Mouse (Mus musculus) midbrain, embryonic 16.5 days (tissue): ENCODE results near the gene Ramp3. TPM values are rescaled to one million over a fixed set of nuclear protein-coding genes. Genes with fewer than 3 reads are reported as not detected.

ENCODE experiments used
- ATAC-seq: fragments of 200-750 bp; cut with Nextera tagmentation; 2 replicates; pipeline ENCODE4 v1.8.0; 2017; ENCODE audit warnings: moderate TSS enrichment
- H3K27ac ChIP-seq: fragments of 300-500 bp; sonication (generic); 2 replicates; pipeline ENCODE4 v1.5.1; 2014; ENCODE audit warnings: mild to moderate bottlenecking, low read length, mixed read lengths
- H3K27me3 ChIP-seq: fragments of 300-500 bp; sonication (generic); 2 replicates; pipeline ENCODE4 v1.6.1; 2014; ENCODE audit warnings: low read depth, low read length, mixed read lengths; ENCODE audit not compliant: control insufficient read depth, insufficient read depth
- H3K36me3 ChIP-seq: fragments of 300-500 bp; sonication (generic); 2 replicates; pipeline ENCODE4 v1.6.1; 2014; ENCODE audit warnings: mild to moderate bottlenecking, low read length, moderate library complexity, mixed read lengths; ENCODE audit not compliant: control insufficient read depth, insufficient read depth
- H3K4me1 ChIP-seq: fragments of 300-500 bp; sonication (generic); 2 replicates; pipeline ENCODE4 v1.6.1; 2014; ENCODE audit warnings: mild to moderate bottlenecking, low read length, mixed read lengths; ENCODE audit not compliant: control insufficient read depth, insufficient read depth
- H3K4me2 ChIP-seq: fragments of 300-500 bp; sonication (generic); 2 replicates; pipeline ENCODE4 v1.6.1; 2014; ENCODE audit warnings: mild to moderate bottlenecking, low read length, mixed read lengths
- H3K4me3 ChIP-seq: fragments of 300-500 bp; sonication (generic); 2 replicates; pipeline ENCODE4 v1.5.1; 2014; ENCODE audit warnings: low read depth, mild to moderate bottlenecking, low read length, moderate library complexity, mixed read lengths
- H3K9ac ChIP-seq: fragments of 300-500 bp; sonication (generic); 2 replicates; pipeline ENCODE4 v1.6.1; 2014; ENCODE audit warnings: low read depth, low read length, mixed read lengths
- H3K9me3 ChIP-seq: fragments of 300-500 bp; sonication (generic); replicated peaks from 2 replicates; pipeline ENCODE4 v1.6.1; 2014; ENCODE audit warnings: mild to moderate bottlenecking, low read length, mixed read lengths; ENCODE audit not compliant: control insufficient read depth, poor library complexity, severe bottlenecking
- WGBS: fragments of 180-500 bp; shearing (Covaris S2); extraction: QIAGEN DNeasy Blood & Tissue Kit; methylation state at CpG from one replicate; pipeline ENCODE4 v1.1.7; 2014; 5-methylcytosine and 5-hydroxymethylcytosine counted together
- polyA plus RNA-seq: library from polyadenylated mRNA; unstranded; fragments of >200 nt; fragmentation: Nextera tagmentation; extraction: Ambion mirVana; gene quantifications from 2 replicates; pipeline ENCODE4 v1.2.1, GENCODE M21; 2015

The Ramp3 gene
- polyA plus RNA-seq, 1 experiment from 2014 or later = 12.3 TPM

DNA sequence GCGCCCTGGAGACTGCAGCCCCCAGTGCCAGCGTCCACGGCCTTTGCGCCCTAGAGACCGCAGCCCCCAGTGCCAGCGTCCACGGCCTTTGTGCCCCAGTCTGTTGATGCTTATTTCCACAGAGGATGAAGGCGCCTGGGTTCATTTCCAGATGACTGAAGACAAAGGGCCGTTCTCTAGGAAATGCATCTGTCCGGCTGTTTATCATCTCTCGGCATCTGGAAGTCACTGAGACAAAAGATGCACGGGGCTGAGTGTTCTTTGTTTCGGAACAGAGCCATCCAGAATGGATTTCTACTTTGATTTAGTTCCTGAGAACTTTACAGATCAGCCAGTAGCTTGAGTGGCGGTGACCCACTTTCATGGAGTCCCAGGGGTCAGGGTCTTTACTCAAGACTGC lies 2.9 kb downstream of the Ramp3 start:
- H3K36me3 ChIP-seq = no peaks in the 10 kb centered on the region
- WGBS = 66% methylated on average over 14 of the region's 14 CpGs
- no peak overlapping the region for H3K9ac ChIP-seq
- H3K9me3 ChIP-seq = no peaks in the 10 kb centered on the region
- peaks cover 7% of the 10 kb centered on the region; the same call in 1 of the 2 replicates for H3K4me1 ChIP-seq
- no peak for ATAC-seq
- H3K27ac ChIP-seq = no peak overlapping the region
- no peaks in the 10 kb centered on the region for H3K27me3 ChIP-seq
- H3K4me2 ChIP-seq = no peak overlapping the region
- no peak overlapping the region for H3K4me3 ChIP-seq

DNA sequence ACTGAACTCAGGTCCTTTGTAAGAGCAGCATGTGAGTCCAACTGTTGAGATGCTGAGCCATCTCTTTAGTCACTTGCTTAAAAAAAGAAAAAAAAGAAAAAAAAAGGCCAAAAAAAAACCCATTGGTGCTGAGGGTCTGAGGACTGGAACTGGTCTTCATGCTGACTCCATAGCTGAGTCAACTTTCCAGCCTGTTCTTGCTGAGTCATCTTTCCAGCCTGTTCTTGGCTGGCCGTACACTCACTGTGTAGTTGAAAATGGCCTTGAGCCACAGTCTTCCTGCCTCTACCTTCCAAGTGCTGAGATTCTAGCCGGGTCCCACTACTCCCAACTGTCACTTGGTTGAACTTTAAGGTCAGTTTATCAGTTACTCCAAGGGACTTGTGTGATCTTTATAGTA lies 8.3 kb downstream of the Ramp3 start:
- H3K36me3 ChIP-seq = no peaks in the 10 kb centered on the region
- no peaks in the 10 kb centered on the region for H3K4me1 ChIP-seq
- no peak overlapping the region for H3K4me3 ChIP-seq
- WGBS = 87% methylated on average over 2 of the region's 2 CpGs
- H3K9me3 ChIP-seq = no peaks in the 10 kb centered on the region
- no peak overlapping the region for H3K9ac ChIP-seq
- H3K27ac ChIP-seq = no peak overlapping the region
- no peak overlapping the region for H3K4me2 ChIP-seq
- H3K27me3 ChIP-seq = no peaks in the 10 kb centered on the region
- ATAC-seq = no peak

DNA sequence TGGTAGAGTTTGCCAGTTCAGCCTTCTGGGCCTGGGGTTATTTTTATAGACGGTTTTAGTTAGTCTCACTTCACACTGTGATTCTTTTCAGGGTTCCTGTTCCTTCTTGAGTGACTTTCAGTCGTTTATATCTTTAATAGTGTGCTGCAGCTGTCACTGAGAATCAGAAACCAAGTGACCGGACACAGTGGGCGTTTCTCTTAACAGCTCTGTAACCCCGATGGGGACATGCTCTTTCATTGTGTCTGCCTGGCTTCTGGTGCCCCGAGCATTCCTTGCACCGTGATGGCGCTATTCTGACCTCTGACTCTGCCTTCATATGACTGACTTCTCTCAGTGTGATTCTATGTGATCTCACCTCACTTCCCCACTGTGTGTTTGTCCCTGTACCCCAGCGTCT lies 10.7 kb downstream of the Ramp3 start:
- Histone ChIP-seq H3K36me3 (no peaks in the 10 kb centered on the region), H3K4me1 (no peaks in the 10 kb centered on the region), H3K9me3 (no peaks in the 10 kb centered on the region), H3K27ac (no peak overlapping the region), H3K4me3 (no peak overlapping the region), H3K27me3 (no peaks in the 10 kb centered on the region), H3K4me2 (no peak overlapping the region), H3K9ac (no peak overlapping the region)
- ATAC-seq = no peak
- 34% methylated on average over 9 of the region's 9 CpGs for WGBS

DNA sequence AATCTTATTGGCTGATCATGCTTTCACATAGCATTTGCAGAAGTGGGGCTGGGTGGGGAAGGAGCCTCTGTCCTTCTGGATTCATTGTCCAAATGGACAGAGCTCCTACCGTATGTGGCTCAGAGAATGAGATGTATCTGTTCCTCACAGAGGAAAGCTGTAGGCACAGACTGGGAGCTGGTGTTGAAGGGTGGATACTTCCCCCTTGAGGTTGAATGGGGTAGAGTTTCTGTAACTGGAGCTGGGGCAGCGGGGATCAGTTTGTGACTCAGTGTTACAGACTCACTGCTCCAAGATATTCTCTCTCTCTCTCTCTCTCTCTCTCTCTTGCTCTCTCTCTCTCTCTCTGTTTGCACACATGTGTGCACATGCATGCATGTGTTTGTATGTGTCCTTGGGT lies 11.7 kb downstream of the Ramp3 start:
- H3K9me3 ChIP-seq = no peaks in the 10 kb centered on the region
- no peaks in the 10 kb centered on the region for H3K4me1 ChIP-seq
- 62% methylated on average over 2 of the region's 2 CpGs for WGBS
- no peak overlapping the region for H3K9ac ChIP-seq
- no peak overlapping the region for H3K4me2 ChIP-seq
- no peaks in the 10 kb centered on the region for H3K36me3 ChIP-seq
- no peak overlapping the region for H3K27ac ChIP-seq
- no peaks in the 10 kb centered on the region for H3K27me3 ChIP-seq
- no peak overlapping the region for H3K4me3 ChIP-seq
- ATAC-seq = no peak

DNA sequence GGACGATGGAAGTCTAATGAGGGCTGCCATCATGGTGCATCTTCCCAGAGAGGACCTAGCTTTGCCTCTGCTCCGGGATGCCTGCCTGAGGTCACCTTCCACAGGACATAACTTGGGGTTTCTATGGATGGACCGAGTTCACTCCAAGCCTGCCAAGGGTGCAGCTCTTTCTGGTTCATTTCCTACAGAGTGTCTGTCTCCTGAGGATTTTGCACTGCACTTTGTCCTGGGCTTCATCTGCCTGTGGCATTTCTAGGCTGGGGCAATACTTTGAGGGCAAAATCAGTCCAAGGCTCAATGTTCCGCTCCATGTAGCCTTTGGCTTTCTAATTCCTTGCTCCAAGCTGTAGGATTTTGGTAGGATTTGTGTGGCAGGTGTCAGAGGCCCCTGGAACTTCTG lies 12.5 kb downstream of the Ramp3 start:
- Histone ChIP-seq H3K4me2 (no peak overlapping the region), H3K36me3 (no peaks in the 10 kb centered on the region), H3K27ac (no peak overlapping the region), H3K27me3 (no peaks in the 10 kb centered on the region), H3K9me3 (no peaks in the 10 kb centered on the region), H3K4me1 (no peaks in the 10 kb centered on the region), H3K4me3 (no peak overlapping the region), H3K9ac (no peak overlapping the region)
- 86% methylated on average over 4 of the region's 4 CpGs for WGBS
- no peak for ATAC-seq

DNA sequence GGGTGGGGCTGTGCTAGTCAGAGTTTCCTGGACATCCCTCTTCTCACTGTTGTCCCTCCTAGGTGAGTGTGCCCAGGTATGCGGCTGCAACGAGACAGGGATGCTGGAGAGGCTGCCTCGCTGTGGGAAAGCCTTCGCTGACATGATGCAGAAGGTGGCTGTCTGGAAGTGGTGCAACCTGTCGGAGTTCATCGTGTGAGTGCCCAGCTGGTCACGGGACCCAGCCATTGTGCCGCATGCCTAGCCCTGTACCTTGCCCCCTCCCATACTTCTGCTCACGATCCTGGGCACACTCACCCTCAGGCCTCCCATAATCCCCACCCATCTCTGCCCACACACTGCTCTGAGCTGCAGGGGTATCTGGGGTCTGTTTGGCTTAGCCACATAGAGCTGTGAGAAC lies 16.4 kb downstream of the Ramp3 start:
- Histone ChIP-seq H3K4me2 (no peak overlapping the region), H3K27ac (no peak overlapping the region), H3K36me3 (no peaks in the 10 kb centered on the region), H3K9ac (no peak overlapping the region), H3K4me3 (no peak overlapping the region), H3K4me1 (no peaks in the 10 kb centered on the region), H3K9me3 (no peaks in the 10 kb centered on the region), H3K27me3 (no peaks in the 10 kb centered on the region)
- WGBS = 91% methylated on average over 9 of the region's 9 CpGs
- no peak for ATAC-seq

DNA sequence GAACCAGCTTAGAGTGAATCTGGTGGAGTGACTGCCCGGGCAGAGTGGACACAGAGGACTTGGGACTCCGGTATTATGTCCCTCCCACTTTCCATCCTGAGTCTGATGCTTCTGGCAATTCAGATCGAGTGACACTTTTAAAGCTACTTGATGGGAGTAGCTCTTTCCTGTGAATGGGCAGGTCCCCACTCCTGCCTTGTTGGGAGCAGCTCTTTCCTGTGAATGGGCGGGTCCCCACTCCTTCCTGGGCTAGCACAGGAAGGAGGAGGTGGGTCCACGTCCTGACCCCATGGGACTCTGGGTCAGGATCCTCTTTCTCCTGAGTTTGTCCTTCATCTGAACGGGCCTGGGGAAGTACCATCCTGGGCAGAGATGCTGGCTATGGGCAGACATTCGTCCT lies 17.1 kb downstream of the Ramp3 start:
- Histone ChIP-seq H3K27me3 (no peaks in the 10 kb centered on the region), H3K27ac (no peak overlapping the region), H3K9me3 (no peaks in the 10 kb centered on the region), H3K4me3 (no peak overlapping the region), H3K4me1 (no peaks in the 10 kb centered on the region), H3K9ac (no peak overlapping the region), H3K4me2 (no peak overlapping the region), H3K36me3 (no peaks in the 10 kb centered on the region)
- 71% methylated on average over 7 of the region's 7 CpGs for WGBS
- no peak for ATAC-seq

DNA sequence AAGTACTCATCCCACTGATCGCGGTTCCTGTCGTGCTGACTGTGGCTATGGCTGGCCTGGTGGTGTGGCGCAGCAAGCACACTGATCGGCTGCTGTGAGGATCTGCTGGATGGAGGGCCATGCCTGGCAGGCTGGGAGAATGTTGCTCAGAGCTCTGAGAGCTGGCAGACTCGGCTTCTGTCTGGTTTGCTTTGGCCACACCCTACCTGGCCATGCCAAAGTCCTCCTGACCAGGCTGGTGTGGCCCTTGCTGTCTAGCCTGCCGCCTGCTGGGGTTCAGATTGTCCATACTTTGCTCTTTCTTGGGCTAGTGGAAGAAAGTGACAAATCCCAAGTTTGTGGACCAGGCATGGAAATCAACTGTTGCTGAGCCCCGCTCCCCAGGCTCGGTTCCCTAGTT lies 18.3 kb downstream of the Ramp3 start:
- H3K27me3 ChIP-seq = no peaks in the 10 kb centered on the region
- no peak for ATAC-seq
- H3K9ac ChIP-seq = no peak overlapping the region
- H3K9me3 ChIP-seq = no peaks in the 10 kb centered on the region
- no peak overlapping the region for H3K27ac ChIP-seq
- H3K4me3 ChIP-seq = no peak overlapping the region
- no peaks in the 10 kb centered on the region for H3K4me1 ChIP-seq
- H3K36me3 ChIP-seq = no peaks in the 10 kb centered on the region
- 93% methylated on average over 9 of the region's 9 CpGs for WGBS
- no peak overlapping the region for H3K4me2 ChIP-seq

DNA sequence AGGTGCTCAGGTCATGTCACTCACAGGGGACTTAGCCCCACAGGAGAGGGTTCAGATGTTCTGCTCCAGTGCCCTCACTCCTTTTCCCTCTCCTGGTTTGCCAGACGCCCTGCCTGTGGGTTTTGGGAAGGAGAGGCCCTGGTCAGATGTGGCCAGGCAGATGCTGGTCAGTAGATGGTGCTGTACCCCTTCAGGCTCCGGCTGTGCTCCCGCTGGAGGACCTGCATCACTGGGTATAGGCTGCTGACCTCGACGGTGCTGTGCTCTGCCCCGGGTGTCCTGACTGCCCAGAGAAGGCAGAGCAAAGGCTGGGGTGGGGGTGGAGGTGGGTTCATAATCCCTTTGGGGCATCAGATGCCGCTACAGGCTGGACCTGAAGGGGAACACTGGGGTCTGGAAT lies 19.2 kb downstream of the Ramp3 start:
- Histone ChIP-seq H3K27ac (no peak overlapping the region), H3K4me2 (no peak overlapping the region), H3K9me3 (no peaks in the 10 kb centered on the region), H3K27me3 (no peaks in the 10 kb centered on the region), H3K4me1 (no peaks in the 10 kb centered on the region), H3K36me3 (no peaks in the 10 kb centered on the region), H3K4me3 (no peak overlapping the region), H3K9ac (no peak overlapping the region)
- ATAC-seq = peak; percentile 79
- 12% methylated on average over 7 of the region's 7 CpGs for WGBS
